Mouse (Mus musculus) heart, adult 8-10 months (tissue): ENCODE results near the gene F3. TPM values are rescaled to one million over a fixed set of nuclear protein-coding genes. Genes with fewer than 3 reads are reported as not detected.
"Not testable (repeated sequence)": the region's sequence is repeated elsewhere in the genome, so short reads cannot be mapped to it uniquely, and the experiment has no call there.

Experiments used
- DNase-seq: peaks from one replicate; pipeline ENCODE4 v3.0.0; 2022; ENCODE audit warnings: low spot score
- total RNA-seq, 4 experiments: library from RNA; stranded (reverse); gene quantifications; 2 replicates each; pipeline ENCODE4 v1.2.4; 2022

The F3 gene
- total RNA-seq, 4 experiments from 2014 or later, result 21.5 to 33.6 (median 24.0) TPM

- no peak for DNase-seq
These were observed 15.5 kb downstream of the F3 start for GRCm38 (mm10) chr3:121738742-121739342.

- no peak for DNase-seq
These were observed 16.3 kb downstream of the F3 start for GRCm38 (mm10) chr3:121739489-121740213.

- DNase-seq, result not testable (repeated sequence)
These were observed 18.0 kb downstream of the F3 start for GRCm38 (mm10) chr3:121741186-121741848.

- not testable (repeated sequence) for DNase-seq
These were observed 31.2 kb downstream of the F3 start for GRCm38 (mm10) chr3:121754319-121755090.

- DNase-seq, result no peak
These were observed 31.8 kb downstream of the F3 start for GRCm38 (mm10) chr3:121755152-121755551.

- DNase-seq, result no peak
These were observed 35.0 kb downstream of the F3 start for GRCm38 (mm10) chr3:121758373-121758772.

- DNase-seq, result no peak
These were observed 38.9 kb downstream of the F3 start for GRCm38 (mm10) chr3:121762056-121762852.

GRCm38 (mm10) chr3:121766048-121766447 lies 42.7 kb downstream of the F3 start:
- DNase-seq, result no peak

- DNase-seq, result no peak
These were observed 43.5 kb downstream of the F3 start for GRCm38 (mm10) chr3:121766818-121767217.

GRCm38 (mm10) chr3:121768770-121769169 lies 45.4 kb downstream of the F3 start:
- no peak for DNase-seq

- not testable (repeated sequence) for DNase-seq
These were observed 50.0 kb downstream of the F3 start for GRCm38 (mm10) chr3:121773336-121773735.

GRCm38 (mm10) chr3:121777943-121778342 lies 54.6 kb downstream of the F3 start:
- DNase-seq, result peak; percentile 14

GRCm38 (mm10) chr3:121783020-121783419 lies 59.7 kb downstream of the F3 start:
- no peak for DNase-seq

Other genes with a start within 250 kb of the F3 start
- under 1 TPM in 1 of 4 experiments, not detected in 3; 0.17 TPM for gene Slc44a3, start 191.1 kb upstream of the F3 start, total RNA-seq
- not detected for gene 4930432M17Rik, start 52.8 kb upstream of the F3 start, total RNA-seq
- 10 to 100 TPM; 77.8 to 82.1 (median 79.9) TPM for gene Abcd3, start 91.8 kb downstream of the F3 start, total RNA-seq
- 10 to 100 TPM; 33.4 to 38.6 (median 37.2) TPM for gene Arhgap29, start 229.0 kb downstream of the F3 start, total RNA-seq